Mouse (Mus musculus): ENCODE results near the gene Gm37240. TPM values are rescaled to one million over a fixed set of nuclear protein-coding genes. Genes with fewer than 3 reads are reported as not detected.
"Not testable (repeated sequence)": the region's sequence is repeated elsewhere in the genome, so short reads cannot be mapped to it uniquely, and the experiment has no call there.

The Gm37240 gene
- total RNA-seq, 1 experiment from 2014 or later: 4.2 TPM

- DNase-seq: no peak
These were observed 1300.6 kb downstream of the Gm37240 start for GRCm38 (mm10) chr3:84586736-84587135.

- peak; percentile 21 for DNase-seq
These were observed 1304.4 kb downstream of the Gm37240 start for GRCm38 (mm10) chr3:84582913-84583276.

- peak; percentile 100 for DNase-seq
These were observed 1305.0 kb downstream of the Gm37240 start, which contains the start of gene Arfip1 for GRCm38 (mm10) chr3:84582023-84582912. Arfip1 (minus strand) TSS chr3:84582625.

- DNase-seq: no peak
These were observed 1305.7 kb downstream of the Gm37240 start for GRCm38 (mm10) chr3:84581696-84582022.

- DNase-seq: no peak
These were observed 1306.6 kb downstream of the Gm37240 start for GRCm38 (mm10) chr3:84580716-84581115.

DNA sequence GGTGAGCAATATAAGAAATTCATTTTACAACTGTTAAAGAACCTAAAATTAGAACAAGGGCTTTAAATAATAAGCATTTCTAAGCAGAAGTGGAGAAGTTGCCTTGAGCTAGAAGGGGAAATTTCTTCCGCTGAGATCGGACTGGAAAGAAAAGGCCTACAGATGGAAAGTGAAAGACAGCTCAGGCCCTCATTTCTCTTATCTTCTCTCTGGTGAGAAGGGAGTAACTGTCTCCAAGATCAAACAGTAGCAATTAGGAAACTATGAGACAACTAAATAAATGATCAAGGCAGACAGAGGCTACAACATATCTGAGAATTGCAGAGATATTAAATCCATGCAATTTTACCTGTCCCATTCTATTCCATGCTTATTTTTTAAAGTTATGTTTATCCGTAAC, 1316.8 kb downstream of the Gm37240 start:
- DNase-seq: no peak

GRCm38 (mm10) chr3:84569587-84569986, 1317.7 kb downstream of the Gm37240 start:
- no peak for DNase-seq

GRCm38 (mm10) chr3:84568540-84568939, 1318.8 kb downstream of the Gm37240 start:
- no peak for DNase-seq

GRCm38 (mm10) chr3:84563415-84563814, 1323.9 kb downstream of the Gm37240 start:
- no peak for DNase-seq

- DNase-seq: not testable (repeated sequence)
These were observed 1324.4 kb downstream of the Gm37240 start for GRCm38 (mm10) chr3:84562911-84563310.

GRCm38 (mm10) chr3:84558301-84558700, 1329.0 kb downstream of the Gm37240 start:
- peak; percentile 31 for DNase-seq

DNA sequence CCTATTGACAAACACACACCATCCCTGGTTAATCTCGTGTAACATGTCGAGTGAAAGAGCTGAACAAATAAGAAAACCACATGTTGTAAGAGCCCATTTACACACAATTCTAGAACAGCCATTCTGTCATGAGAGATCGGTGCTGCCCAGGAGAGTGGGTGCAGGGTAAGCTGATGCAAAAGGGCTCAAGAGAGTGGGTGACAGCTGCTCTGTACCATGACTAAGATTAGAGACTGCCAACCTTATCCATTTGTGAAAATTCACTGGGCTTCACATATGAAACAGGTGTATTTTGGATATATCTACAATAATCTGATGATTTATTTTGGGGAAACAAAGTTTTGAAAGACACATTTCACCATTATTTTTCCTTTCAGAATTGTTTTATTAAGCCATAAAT, 1331.5 kb downstream of the Gm37240 start:
- DNase-seq: no peak

- DNase-seq: peak; percentile 30
These were observed 1340.1 kb downstream of the Gm37240 start for GRCm38 (mm10) chr3:84547177-84547576.

DNA sequence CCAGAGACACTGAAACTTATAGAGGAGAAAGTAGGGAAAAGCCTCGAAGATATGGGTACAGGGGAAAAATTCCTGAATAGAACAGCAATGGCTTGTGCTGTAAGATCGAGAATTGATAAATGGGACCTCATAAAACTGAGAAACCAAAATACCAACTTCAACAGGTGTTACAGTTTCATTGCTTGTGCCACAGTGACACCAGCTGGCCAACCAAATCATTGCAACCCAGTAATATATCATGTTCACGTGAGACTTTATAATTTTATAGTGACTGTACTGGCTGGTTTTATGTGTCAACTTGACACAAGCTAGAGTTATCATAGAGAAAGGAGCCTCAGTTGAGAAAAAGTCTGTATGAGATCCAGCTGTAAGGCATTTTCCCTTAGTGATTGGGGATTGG, 1344.9 kb downstream of the Gm37240 start:
- peak; percentile 70 for DNase-seq

GRCm38 (mm10) chr3:84541881-84542280, 1345.4 kb downstream of the Gm37240 start:
- peak; percentile 58 for DNase-seq

DNA sequence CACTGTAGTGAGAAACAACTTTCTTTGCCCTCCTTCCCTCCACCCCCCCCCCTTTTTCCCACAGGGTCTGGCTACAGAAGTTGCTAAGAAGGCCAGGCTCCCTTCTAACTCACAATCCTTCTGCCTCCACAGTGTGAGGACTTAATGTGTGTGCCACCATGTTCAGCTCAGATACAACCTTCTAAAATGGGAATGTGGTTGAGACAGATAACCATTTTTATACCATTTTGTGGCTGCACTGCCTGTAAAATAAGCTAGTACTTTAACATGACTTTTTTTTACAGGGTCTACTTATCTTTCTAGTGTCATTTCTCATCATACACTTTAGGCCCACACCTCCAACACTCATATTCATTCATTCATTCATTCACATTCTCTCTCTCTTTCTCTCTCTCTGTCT, 1346.7 kb downstream of the Gm37240 start:
- DNase-seq: no peak

DNA sequence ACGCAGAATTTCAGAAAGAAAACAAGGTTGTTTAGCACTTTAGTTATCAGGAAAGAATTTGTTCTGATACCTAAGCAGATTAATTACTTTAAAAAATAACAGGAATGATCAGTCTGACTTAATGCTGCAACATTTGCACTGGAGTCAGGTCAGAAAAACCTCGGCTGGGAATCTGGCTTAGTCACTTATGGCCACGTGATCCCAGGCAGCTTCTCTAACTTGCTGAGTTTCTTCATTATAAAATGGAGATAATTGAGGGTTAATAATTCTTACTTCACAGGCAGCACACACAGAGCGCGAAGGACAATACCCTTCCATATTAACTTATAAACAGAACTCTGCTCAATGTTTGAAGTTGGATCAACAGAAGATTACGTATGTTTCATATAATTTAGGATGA, 1350.3 kb downstream of the Gm37240 start:
- no peak for DNase-seq

GRCm38 (mm10) chr3:84533227-84533626, 1354.1 kb downstream of the Gm37240 start:
- no peak for DNase-seq

- DNase-seq: no peak
These were observed 1358.3 kb downstream of the Gm37240 start for GRCm38 (mm10) chr3:84529021-84529420.

DNA sequence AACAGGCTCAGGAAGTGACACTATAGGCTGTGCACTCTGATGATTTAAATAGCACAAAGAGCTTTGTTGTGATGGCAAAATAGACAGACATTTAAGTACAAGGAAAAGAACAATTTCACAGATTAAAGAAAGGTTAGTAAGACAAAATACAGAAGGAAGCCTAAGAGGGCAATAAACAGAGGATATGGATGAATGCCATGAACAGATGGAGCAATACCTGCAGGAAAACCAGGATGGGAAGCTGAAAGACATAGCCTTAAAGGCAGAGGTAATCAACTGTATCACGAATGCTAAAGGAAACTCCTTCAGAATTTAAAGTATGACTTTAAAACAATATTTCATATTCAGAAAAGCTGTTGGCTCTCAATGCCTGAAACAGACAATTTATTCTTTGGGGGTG, 1362.4 kb downstream of the Gm37240 start:
- no peak for DNase-seq

- no peak for DNase-seq
These were observed 1371.2 kb downstream of the Gm37240 start for GRCm38 (mm10) chr3:84516163-84516562.

GRCm38 (mm10) chr3:84512774-84513515, 1374.4 kb downstream of the Gm37240 start:
- DNase-seq: no peak

DNA sequence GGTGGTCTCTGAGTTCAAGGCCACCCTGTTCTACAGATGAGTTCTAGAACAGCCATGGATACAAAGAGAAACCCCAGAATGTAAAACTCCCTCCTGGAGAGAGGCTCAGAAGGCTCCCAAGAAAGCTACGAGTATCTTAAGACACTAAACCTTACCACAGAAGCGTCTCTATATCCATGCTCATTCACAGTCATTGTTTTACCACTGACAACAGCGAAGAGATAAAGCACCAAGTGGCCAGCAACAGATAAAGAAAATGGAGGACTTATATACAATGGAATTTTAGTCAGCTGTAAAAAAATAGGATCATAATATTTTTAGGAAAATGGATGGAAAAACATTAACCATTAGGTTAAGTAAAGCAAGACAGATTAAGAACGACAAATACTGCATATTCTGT, 1382.1 kb downstream of the Gm37240 start:
- no peak for DNase-seq

GRCm38 (mm10) chr3:84504291-84504690, 1383.0 kb downstream of the Gm37240 start:
- DNase-seq: no peak

Data from adrenal gland, postnatal 14 days (tissue).